Mouse (Mus musculus): ENCODE data around the gene Pde8b.

- no peak for TF ChIP-seq CTCF (IDR thresholded peaks at IDR 0.05; ENCODE audit: low read depth)
- no peak for TF ChIP-seq EP300 (IDR thresholded peaks at IDR 0.05; ENCODE audit: low read depth)
These were observed 27.3 kb downstream of the Pde8b start for GRCm38 (mm10) chr13:95222569-95223426.
